Mouse (Mus musculus) bone marrow, adult 2 months (tissue): ENCODE data around the gene Sox2.

Experiments used
- CTCF ChIP-seq: fragments of 200-500 bp; IDR thresholded peaks from 2 replicates; pipeline ENCODE4 v1.5.1; 2011; ENCODE audit warnings: low read length, control low read depth; ENCODE audit not compliant: control insufficient read depth, insufficient read depth
- POLR2A ChIP-seq: fragments of 200-500 bp; IDR thresholded peaks from 2 replicates; pipeline ENCODE4 v1.6.1; 2011; ENCODE audit warnings: low read depth, mild to moderate bottlenecking, control low read depth, low read length, borderline replicate concordance; ENCODE audit not compliant: control insufficient read depth

DNA sequence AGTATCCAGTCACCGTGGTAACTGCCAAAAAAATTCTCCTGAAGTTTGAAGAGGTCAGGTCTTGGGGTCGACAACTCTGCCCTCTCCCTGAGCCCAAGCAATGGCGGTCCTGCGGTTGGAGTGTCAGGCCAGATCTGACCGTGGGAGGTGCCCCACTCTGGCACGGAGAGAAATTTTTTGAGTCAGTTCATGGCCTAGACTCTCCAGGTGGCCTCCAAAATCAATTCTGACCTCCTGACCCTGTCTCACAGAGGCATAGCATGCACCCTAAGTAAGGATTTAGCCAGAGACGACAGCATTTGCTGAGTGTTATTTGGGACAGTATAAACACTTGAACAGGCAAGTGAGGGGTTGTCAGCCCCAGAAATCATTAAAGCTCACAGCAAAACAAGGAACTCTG lies 28.6 kb downstream of the Sox2 start:
- TF ChIP-seq CTCF = no peak
- TF ChIP-seq POLR2A = no peak
